Mouse (Mus musculus): ENCODE results near the gene Itga9. TPM values are rescaled to one million over a fixed set of nuclear protein-coding genes. Genes with fewer than 3 reads are reported as not detected.
A peak's percentile ranks its signal among the peaks of the same experiment; 100 is the strongest.

Itga9 gene
- total RNA-seq, 2 experiments from 2014 or later: 6.1 to 11.2 TPM

DNA sequence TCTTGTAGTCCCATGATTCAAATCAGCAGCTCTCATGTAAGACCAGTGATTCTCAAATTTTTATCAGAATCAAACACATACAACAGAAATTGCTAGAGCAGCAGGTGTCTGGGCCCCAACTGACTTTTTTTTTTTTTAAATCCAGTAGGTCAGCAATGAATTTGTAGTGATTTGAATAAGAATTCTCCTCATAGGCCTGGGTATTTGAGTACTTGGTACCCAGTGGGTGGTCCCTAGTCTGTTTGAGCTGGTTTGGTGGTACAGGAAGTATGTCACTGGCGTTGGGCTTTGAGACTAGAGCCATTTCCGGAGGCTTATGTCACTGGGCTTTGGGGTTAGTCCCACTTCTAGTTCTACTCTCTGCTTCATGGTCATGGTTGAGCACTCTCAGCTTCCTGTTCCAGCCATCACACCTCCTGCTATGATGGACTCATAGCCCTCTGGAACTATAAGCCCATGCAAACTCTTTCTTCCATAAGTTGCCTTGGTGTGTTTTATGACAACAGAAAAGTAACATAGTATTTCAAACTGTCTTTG is 116.4 kb downstream of the Itga9 start:
- DNase-seq (ENCODE audit: low spot score in 2 of 2): no peak

DNA sequence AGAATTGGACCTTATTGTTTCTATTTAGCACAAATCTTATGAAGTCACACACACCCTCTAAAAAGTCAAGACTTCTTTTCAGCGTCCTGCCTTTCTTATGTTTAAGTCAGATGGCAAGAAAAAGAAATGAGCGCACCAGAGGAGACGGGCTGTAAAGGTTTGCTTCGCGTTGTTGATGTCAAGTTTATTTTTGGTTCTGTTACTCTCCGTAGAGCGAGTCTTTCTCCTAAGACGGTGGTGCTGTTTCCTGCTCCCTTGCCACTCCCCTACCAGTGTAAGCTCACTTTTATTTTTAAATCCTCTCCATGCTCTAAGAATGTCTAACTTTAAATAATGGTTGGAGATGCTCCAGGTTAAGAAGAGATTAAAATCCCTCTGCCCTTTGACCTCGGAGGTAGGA is 118.6 kb downstream of the Itga9 start:
- DNase-seq (ENCODE audit: low spot score in 2 of 2): no peak

GRCm38 (mm10) chr9:118726550-118726949 is 120.1 kb downstream of the Itga9 start:
- no peak for DNase-seq (ENCODE audit: low spot score in 2 of 2)

DNA sequence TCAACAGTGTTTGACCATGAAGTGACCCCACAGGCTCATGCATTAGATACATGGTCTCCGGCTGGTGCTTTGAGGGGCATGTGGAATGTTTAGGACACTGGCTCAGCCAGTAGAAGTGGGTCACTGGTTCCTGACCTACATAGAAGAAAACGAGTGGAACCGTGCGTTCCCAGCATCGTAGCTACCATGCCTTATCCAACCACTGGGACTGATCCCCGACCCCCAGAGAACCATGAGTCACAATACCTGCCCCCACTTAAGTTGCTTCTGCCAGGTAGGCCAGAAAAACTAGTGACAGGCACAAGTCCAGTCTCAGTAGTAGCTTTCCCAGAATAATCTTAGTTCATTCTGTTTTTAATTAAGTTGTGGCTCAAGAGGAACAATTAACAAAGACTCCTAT is 121.8 kb downstream of the Itga9 start:
- no peak for DNase-seq (ENCODE audit: low spot score in 2 of 2)

DNA sequence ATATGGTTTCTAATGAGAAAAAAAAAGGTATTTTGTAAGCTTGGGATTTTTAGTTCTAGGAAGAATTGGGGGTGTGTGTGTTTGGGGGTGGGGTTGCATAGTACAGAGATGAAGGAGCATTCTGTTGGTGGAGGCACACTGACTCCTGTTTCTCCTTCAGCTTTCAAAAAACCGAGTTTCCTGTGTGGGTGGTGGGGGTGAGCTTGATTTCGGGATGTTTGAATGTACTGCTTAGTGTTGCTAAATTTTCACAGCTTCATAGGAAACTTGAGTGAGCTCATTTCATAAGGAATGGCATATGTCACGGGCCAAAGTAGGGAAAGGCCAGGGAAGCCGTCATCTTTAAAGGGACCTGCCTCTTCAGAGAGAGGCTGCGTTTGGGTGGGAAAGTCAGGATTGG is 122.5 kb downstream of the Itga9 start:
- DNase-seq (ENCODE audit: low spot score in 2 of 2): no peak

- DNase-seq (ENCODE audit: low spot score in 2 of 2): no peak
Observed at GRCm38 (mm10) chr9:118730172-118730571, 123.7 kb downstream of the Itga9 start.

- DNase-seq (ENCODE audit: low spot score in 2 of 2): no peak
Observed at GRCm38 (mm10) chr9:118730871-118731390, 124.4 kb downstream of the Itga9 start.

- DNase-seq (ENCODE audit: low spot score in 2 of 2): no peak
Observed at GRCm38 (mm10) chr9:118731650-118732049, 125.2 kb downstream of the Itga9 start.

- DNase-seq (ENCODE audit: low spot score in 2 of 2): no peak
Observed at GRCm38 (mm10) chr9:118733601-118734000, 127.1 kb downstream of the Itga9 start.

DNA sequence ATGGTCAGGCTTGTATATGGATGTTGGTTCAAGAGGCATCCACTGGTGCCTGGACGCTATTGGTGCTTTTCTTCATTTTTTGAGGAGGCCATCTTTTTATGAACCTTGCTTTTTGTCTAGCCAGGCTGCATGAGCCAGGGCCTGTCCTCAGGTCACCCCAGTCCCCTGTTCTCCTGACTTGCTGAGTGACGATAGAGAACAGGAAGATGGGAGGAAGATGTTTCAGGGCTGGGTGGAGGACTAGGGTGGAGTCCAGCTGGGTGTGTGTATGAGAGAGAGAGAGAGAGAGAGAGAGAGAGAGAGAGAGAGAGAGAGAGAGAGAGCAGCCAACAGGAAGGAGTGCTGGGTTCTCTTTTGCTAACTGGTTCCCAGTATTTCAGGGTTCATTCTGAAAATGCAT is 130.6 kb downstream of the Itga9 start:
- no peak for DNase-seq (ENCODE audit: low spot score in 2 of 2)

DNA sequence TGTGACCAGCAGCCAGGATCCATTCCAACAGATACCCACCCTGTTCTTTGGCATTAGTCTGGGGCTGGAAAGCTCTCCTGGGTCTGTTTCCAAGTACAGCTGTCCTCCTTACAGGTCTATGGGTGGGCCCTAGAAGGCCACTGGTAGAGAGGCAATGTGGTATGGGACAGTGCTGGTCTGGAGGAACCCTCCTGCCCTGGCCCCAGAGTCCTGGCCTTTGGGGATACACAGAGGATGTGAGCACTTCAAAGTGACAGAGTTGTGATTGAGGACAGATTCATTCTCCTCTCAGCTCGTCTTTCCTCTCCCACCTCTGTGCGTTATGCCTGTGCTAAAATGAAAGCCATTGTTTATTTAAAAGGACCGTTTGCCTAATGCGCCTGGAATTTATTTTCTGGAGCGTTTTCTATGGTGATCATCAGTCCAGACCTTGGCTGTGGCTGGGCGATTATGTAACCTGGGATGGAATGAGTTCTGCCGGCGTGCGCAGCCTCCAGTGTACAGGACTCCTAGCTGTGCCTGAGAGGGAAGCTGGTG is 131.2 kb downstream of the Itga9 start:
- DNase-seq (ENCODE audit: low spot score in 2 of 2): no peak

- no peak for DNase-seq (ENCODE audit: low spot score in 2 of 2)
Observed at GRCm38 (mm10) chr9:118738311-118738710, 131.8 kb downstream of the Itga9 start.

DNA sequence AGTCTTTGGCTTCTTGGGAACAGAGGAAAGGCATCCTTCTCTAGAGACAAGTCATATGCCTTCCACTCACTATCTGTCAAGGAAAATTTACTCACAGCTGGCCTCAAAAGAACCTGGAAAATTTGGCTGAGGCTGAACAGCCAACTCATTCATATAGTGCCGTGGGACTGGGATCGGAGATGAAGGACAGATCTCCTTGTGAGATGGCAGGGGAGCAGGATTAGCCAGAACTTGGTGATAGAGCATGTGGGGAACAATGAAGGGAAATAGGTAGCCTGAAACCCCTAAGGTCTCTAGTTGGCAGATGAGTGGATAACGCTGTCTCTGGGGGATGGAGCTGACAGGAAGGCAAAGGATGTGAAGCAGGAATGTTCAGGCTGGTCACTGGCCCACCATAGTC is 132.6 kb downstream of the Itga9 start:
- no peak for DNase-seq (ENCODE audit: low spot score in 2 of 2)

DNA sequence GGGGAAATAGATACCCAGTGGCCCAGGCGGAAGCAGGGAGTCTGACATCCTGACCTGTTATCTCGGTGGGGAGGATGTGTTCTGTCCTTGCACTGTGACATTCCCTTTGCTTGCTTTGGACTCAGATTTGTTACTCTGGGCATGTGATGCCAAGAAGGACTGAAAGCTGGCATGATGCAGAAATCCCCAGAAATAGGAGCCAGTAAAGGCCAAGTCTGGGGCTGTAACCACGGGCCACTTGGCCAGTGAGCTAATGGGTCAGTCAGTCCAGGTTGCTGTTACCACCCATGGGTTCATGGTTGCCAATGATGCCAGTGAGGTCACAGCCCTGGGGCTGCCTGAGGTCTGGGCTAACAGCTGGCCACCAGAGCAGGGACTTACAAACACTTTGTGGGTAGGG is 133.2 kb downstream of the Itga9 start:
- no peak for DNase-seq (ENCODE audit: low spot score in 2 of 2)

DNA sequence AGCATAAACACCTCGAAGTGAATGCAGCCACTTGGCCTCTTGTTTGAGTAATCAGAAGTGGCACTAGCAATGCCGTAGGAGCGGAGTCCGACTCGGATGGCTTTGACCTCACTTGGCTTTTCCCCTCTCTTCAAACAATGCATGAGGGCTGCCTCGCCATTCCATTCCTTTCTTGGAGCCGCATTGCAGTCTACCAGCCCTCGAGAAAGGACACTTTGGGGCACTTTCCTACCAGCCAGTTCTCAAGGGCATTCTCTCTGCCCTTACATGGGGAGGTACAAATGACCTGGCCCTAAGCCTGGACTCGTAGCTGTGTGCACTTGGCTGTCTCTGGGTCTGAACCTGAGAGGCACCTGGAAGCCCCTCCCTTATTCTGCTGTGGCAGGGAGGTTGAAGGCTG is 134.8 kb downstream of the Itga9 start:
- no peak for DNase-seq (ENCODE audit: low spot score in 2 of 2)

DNA sequence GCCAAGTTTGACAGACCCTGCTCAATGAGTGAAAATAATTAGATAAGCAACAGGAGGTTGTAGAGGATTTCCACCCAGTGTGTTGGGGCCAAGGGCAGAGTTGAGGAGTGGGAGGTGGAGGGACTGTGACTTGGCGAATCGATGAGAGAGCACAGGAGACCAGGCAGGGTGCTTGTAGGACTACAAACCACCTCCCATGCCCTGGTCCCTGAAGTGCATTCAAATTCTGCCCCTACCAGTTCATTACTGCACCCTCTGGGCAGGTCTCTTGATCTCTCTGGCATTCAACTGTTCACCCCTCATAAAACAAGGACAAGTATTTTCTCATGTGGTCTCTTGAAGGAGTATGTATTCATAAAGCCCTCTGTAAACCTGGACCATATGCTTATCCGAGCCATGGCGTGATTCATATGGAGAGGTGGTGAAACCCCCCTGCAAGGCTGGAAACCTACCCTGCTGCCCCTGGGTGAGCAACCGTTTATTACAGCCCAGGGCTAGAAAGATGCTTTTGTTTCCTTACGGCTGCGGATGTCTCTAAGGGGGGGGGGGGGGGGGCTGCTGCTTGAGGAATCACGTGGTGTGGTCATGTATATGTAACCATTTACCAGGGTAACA is 143.0 kb downstream of the Itga9 start:
- no peak for DNase-seq (ENCODE audit: low spot score in 2 of 2)

- no peak for DNase-seq (ENCODE audit: low spot score in 2 of 2)
Observed at GRCm38 (mm10) chr9:118750828-118751227, 144.3 kb downstream of the Itga9 start.

DNA sequence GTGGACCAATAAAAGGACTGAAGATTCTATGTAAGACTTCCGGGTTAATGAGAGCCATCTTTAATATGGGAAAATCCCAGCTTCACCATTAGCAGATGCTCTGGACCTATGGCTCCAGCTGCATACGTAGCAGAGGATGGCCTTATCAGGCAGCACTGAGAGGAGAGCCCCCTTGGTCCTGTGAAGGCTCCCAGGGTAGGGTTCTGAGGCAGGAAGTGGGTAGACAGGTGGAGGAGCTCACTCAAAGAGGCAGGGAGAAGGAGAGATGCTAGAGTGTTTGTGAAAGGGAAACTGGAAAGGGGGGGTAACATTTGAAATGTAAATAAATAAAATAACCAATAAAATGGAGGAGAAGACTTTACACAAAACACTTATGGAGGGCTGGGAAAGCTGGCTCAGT is 145.9 kb downstream of the Itga9 start:
- no peak for DNase-seq (ENCODE audit: low spot score in 2 of 2)

- DNase-seq (ENCODE audit: low spot score in 2 of 2): no peak
Observed at GRCm38 (mm10) chr9:118759462-118759861, 153.0 kb downstream of the Itga9 start.

DNA sequence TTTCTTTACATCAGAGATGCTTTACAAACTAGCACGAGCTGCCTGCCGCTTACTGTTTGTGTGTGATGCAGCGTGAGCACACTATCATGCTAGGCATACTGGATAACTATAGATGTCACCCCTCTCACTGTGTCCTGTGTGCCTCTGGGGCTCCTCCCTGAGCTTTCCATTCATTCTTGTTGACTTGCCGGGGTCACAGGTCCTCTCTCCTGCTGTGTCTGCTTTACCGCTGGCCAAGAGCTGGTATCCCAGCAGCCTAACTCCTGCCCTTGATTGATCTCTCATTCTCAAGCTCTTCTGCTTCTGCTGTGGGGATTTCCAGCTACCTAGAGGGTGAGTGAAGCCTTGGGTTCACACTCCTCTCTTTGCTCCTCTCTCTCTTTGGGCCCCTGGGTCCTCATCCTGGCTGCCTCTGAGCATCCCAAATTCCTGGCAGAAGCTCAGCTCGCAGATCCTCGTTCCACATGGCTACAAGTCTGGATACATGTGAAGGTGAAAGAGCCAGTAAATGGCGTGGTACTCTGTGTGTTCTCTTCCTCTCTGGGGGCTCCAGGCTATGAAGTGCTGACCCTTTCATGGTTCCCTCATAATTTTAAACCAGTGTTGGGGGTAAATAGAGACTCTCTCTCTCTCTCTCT is 155.6 kb downstream of the Itga9 start:
- no peak for DNase-seq (ENCODE audit: low spot score in 2 of 2)

GRCm38 (mm10) chr9:118762759-118763158 is 156.3 kb downstream of the Itga9 start:
- DNase-seq (ENCODE audit: low spot score in 2 of 2): peak in 1 of 2 experiments; percentile 33

GRCm38 (mm10) chr9:118763203-118763602 is 156.7 kb downstream of the Itga9 start:
- DNase-seq (ENCODE audit: low spot score in 2 of 2): peak in 1 of 2 experiments; percentile 47

Data from layer of hippocampus, postnatal 14 days (tissue).